Mouse (Mus musculus) ES-E14 (cell line): ENCODE results near the gene Taf4. TPM values are rescaled to one million over a fixed set of nuclear protein-coding genes. Genes with fewer than 3 reads are reported as not detected.

Source experiments
- DNase-seq: peaks from one replicate; pipeline ENCODE4 v3.0.0-alpha.2; 2013; ENCODE audit warnings: low read depth, low spot score
- H3K27ac ChIP-seq: 2 replicates; pipeline ENCODE4 v1.5.1; 2012; ENCODE audit warnings: low read depth, mild to moderate bottlenecking, low read length, moderate library complexity, mixed read lengths; ENCODE audit not compliant: poor library complexity, insufficient read depth, severe bottlenecking
- H3K36me3 ChIP-seq: 2 replicates; pipeline ENCODE4 v1.6.1; 2012; ENCODE audit warnings: mild to moderate bottlenecking, low read length, moderate library complexity, mixed read lengths; ENCODE audit not compliant: control insufficient read depth, poor library complexity, insufficient read depth, severe bottlenecking
- H3K4me1 ChIP-seq, 2 experiments: fragments of 150-350 bp in 1 of 2; sonication (generic) in 1 of 2; 2 replicates each; pipeline ENCODE4 v1.6.1; 2012; ENCODE audit warnings: low read length in 2 of 2, mild to moderate bottlenecking in 1 of 2, mixed read lengths in 1 of 2; ENCODE audit not compliant: control insufficient read depth in 2 of 2, insufficient read depth in 2 of 2, poor library complexity in 1 of 2
- H3K4me3 ChIP-seq, 2 experiments: fragments of 150-350 bp in 1 of 2; sonication (generic) in 1 of 2; 2 replicates each; pipeline ENCODE4 v1.5.1; 2012; ENCODE audit warnings: low read length in 2 of 2, low read depth in 1 of 2, mild to moderate bottlenecking in 1 of 2, mixed read lengths in 1 of 2; ENCODE audit not compliant: insufficient read depth in 1 of 2, poor library complexity in 1 of 2, severe bottlenecking in 1 of 2
- H3K9ac ChIP-seq: 2 replicates; pipeline ENCODE4 v1.6.1; 2012; ENCODE audit warnings: low read depth, mild to moderate bottlenecking, low read length, mixed read lengths; ENCODE audit not compliant: poor library complexity, insufficient read depth, severe bottlenecking
- H3K9me3 ChIP-seq: fragments of 150-350 bp; sonication (generic); 2 replicates; pipeline ENCODE4 v1.6.1; 2012; ENCODE audit warnings: low read depth, mild to moderate bottlenecking, low read length; ENCODE audit not compliant: control insufficient read depth, insufficient read depth
- CHD2 ChIP-seq: IDR thresholded peaks from 2 replicates; pipeline ENCODE4 v1.6.1; 2014; ENCODE audit warnings: mild to moderate bottlenecking, low read depth, low read length, inconsistent platforms
- HCFC1 ChIP-seq: IDR thresholded peaks from 2 replicates; pipeline ENCODE4 v1.6.1; 2012; ENCODE audit warnings: low read length, inconsistent platforms, borderline replicate concordance; ENCODE audit not compliant: insufficient read depth
- MAFK ChIP-seq: IDR thresholded peaks from 2 replicates; pipeline ENCODE4 v1.6.1; 2014; ENCODE audit warnings: mild to moderate bottlenecking, low read depth, low read length, inconsistent platforms; ENCODE audit not compliant: insufficient read depth
- ZC3H11A ChIP-seq: IDR thresholded peaks from 2 replicates; pipeline ENCODE4 v1.6.1; 2012; ENCODE audit warnings: low read depth, mild to moderate bottlenecking, inconsistent platforms, low read length, borderline replicate concordance
- ZNF384 ChIP-seq: IDR thresholded peaks from 2 replicates; pipeline ENCODE4 v1.6.1; 2012; ENCODE audit warnings: low read depth, low read length, inconsistent platforms
- in situ Hi-C, 2 experiments: fragments of 600-800 bp; cut with MboI; formaldehyde crosslinking; loops; one replicate each; pipeline ENCODE4 v1.15.1; 2025; ENCODE audit warnings: low sequenced_read_pairs in 2 of 2, inconsistent platforms in 1 of 2; ENCODE audit not compliant: unreplicated experiment in 2 of 2
- total RNA-seq: library from RNA; depleted of rRNA; stranded (reverse); fragments of 300-350 nt; gene quantifications from 2 replicates; pipeline ENCODE4 v1.2.3, GENCODE M21; 2012

Gene Taf4
- total RNA-seq, 1 experiment = 19.0 TPM

DNA sequence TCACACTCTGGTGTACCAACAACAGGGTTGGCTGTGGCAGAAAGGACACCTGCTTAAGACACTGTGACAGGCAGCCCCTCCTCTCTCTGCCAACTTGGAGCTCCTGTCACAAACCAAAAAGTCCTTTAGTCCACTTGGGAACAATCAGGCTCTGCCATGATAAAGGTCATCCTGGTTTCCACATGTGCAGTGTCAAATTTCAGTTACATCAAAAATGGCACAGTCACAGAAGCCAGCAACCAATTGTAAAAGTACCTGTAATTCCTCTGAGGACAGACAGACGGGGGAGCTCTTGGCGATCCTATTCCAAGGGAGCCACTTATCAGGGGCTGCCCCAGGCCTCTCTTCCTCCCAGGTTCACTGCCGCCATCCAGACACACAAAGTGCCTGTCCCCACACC, 17.1 kb downstream of the Taf4 start:
- DNase-seq = no peak
- Histone ChIP-seq H3K9ac (no peak overlapping the region), H3K9me3 (no peaks in the 10 kb centered on the region), H3K36me3 (no peaks in the 10 kb centered on the region), H3K4me1 (peaks cover 0 to 9% of the 10 kb centered on the region in 2 experiments; a peak in 1 of 4 replicates), H3K27ac (no peak overlapping the region), H3K4me3 (no peak overlapping the region)
- no peak for TF ChIP-seq ZC3H11A
- in situ Hi-C loops = no loop called here

GRCm38 (mm10) chr2:179951542-179952524, 24.6 kb downstream of the Taf4 start:
- Histone ChIP-seq H3K36me3 (no peaks in the 10 kb centered on the region), H3K4me1 (peaks cover under 1 to 9% of the 10 kb centered on the region in 2 experiments; a peak in 2 of 4 replicates), H3K9me3 (no peaks in the 10 kb centered on the region), H3K9ac (no peak overlapping the region), H3K4me3 (no peak overlapping the region), H3K27ac (no peak overlapping the region)
- no peak for DNase-seq
- in situ Hi-C loops = no loop called here
- no peak for TF ChIP-seq ZNF384
- TF ChIP-seq MAFK = no peak
- TF ChIP-seq ZC3H11A = no peak
- TF ChIP-seq HCFC1 = no peak
- TF ChIP-seq CHD2 = no peak

DNA sequence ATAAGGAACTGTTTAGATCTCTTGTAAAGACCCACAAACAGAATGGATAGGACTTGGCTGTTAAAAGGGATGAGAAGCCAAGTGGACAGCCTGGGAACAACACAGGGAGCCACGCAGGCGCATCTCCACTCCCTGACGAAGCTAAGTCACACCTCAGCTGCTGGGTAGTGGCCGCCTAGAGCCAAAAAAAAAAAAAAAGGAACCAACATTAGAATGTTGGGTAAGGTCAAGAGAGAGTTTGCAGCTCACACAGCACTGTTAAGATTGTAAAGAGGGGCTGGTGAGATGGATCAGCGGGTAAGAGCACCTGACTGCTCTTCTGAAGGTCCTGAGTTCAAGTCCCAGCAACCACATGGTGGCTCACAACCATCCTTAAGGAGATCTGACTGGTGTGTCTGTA, 27.6 kb downstream of the Taf4 start:
- Histone ChIP-seq H3K4me3 (no peak overlapping the region), H3K9me3 (no peaks in the 10 kb centered on the region), H3K4me1 (peaks cover 5 to 13% of the 10 kb centered on the region in 2 experiments; a peak in 2 of 4 replicates), H3K9ac (no peak overlapping the region), H3K27ac (no peak overlapping the region), H3K36me3 (no peaks in the 10 kb centered on the region)
- no peak for DNase-seq
- TF ChIP-seq HCFC1 (no peak), MAFK (no peak), ZC3H11A (no peak), CHD2 (no peak), ZNF384 (no peak)
- in situ Hi-C loops = no loop called here

- Histone ChIP-seq H3K9ac (no peak overlapping the region), H3K4me1 (peaks cover 5 to 13% of the 10 kb centered on the region in 2 experiments; a peak in 2 of 4 replicates), H3K27ac (no peak overlapping the region), H3K36me3 (no peaks in the 10 kb centered on the region), H3K4me3 (no peak overlapping the region), H3K9me3 (no peaks in the 10 kb centered on the region)
- in situ Hi-C loops = no loop called here
- no peak for DNase-seq
- no peak for TF ChIP-seq CHD2
- TF ChIP-seq ZC3H11A = no peak
- no peak for TF ChIP-seq ZNF384
- no peak for TF ChIP-seq MAFK
Observed at GRCm38 (mm10) chr2:179947607-179948006, 28.8 kb downstream of the Taf4 start.
